In genomic region chr4:128784950-128785631, GRCm38 (mm10) we compare ENCODE assay signal across 21 mouse cellular contexts. TPM values are rescaled to one million over a fixed set of nuclear protein-coding genes. Genes with fewer than 3 reads are reported as not detected.
DNase-seq lines count a peak whose midpoint lies in the region; ATAC-seq and TF ChIP-seq lines count a peak whose summit lies in the region.
"Had no signal": no experiment of that assay in that cellular context is flagged by ENCODE, and none has a peak within 500 bp of the region (broad histone marks: within the 10 kb centered on the region; RNA-seq: fewer than 3 reads in every experiment).

No protein-coding gene starts in this region.

- no peak overlapping the region for H3ac ChIP-seq in C2C12 (ENCODE audit: control insufficient read depth, insufficient read length, low read depth)

- peak; percentile 28 to 38 for DNase-seq in left cerebral cortex, postnatal 36 days (ENCODE audit: low spot score in 2 of 2)
- no peak for DNase-seq in left cerebral cortex, postnatal 14 days (ENCODE audit: low spot score in 2 of 2)
- DNase-seq in induced T-regulatory cell, adult 2 months (ENCODE audit: low read depth), result peak; percentile 59
- no peak for DNase-seq in kidney, postnatal 36 days
- no peak for DNase-seq in kidney, postnatal 4 days
- DNase-seq: adrenal gland, adult 8-10 months; cerebellum, adult 11 months; cerebellum, postnatal 10 days; forebrain, postnatal 0 days; heart, postnatal 4 days; kidney, adult 9 months; kidney, postnatal 14 days; thymus, postnatal 4 days had no signal

- H3K36me3 ChIP-seq in C2C12 (ENCODE audit: control insufficient read depth, insufficient read depth), result no peaks in the 10 kb centered on the region

- peak; percentile 90 for ATAC-seq in CD4-positive, CD25-positive, alpha-beta regulatory T cell, adult 4 months
- ATAC-seq: forebrain, postnatal 0 days; intestine, embryonic 16.5 days had no signal

- no peaks in the 10 kb centered on the region for H3K27me3 ChIP-seq in C2C12 (ENCODE audit: control insufficient read depth, insufficient read depth, insufficient read length)
- H3K27me3 ChIP-seq: embryonic facial prominence, embryonic 12.5 days; hindbrain, embryonic 15.5 days; liver, embryonic 15.5 days had no signal

- intact Hi-C loops in left cerebral cortex, postnatal 36 days (cut with DNase I), result no loop called here
- intact Hi-C loops in left cerebral cortex, postnatal 14 days (cut with DNase I), result no loop called here

- H3K4me3 ChIP-seq in C2C12 (ENCODE audit: insufficient read depth, poor library complexity, severe bottlenecking), result no peak overlapping the region
- H3K4me3 ChIP-seq: embryonic facial prominence, embryonic 12.5 days; hindbrain, embryonic 15.5 days; liver, embryonic 15.5 days had no signal

- H3K79me3 ChIP-seq in C2C12 (ENCODE audit: low read depth), result no peaks in the 10 kb centered on the region

- H3K79me2 ChIP-seq in C2C12 (ENCODE audit: control insufficient read depth, insufficient read depth), result no peaks in the 10 kb centered on the region

- no peak for TF ChIP-seq CTCF in C2C12 (IDR thresholded peaks at IDR 0.05; ENCODE audit: control insufficient read depth, insufficient read depth, insufficient read length)

TF ChIP-seq in C2C12, 6 proteins besides CTCF, POLR2A, EP300 and RAD21:
- TF ChIP-seq MYOD1 (IDR thresholded peaks at IDR 0.05; ENCODE audit: control insufficient read depth, insufficient read length, low read depth), result no peak
- TF ChIP-seq USF1 (IDR thresholded peaks at IDR 0.05; ENCODE audit: low read depth), result peak; percentile 16
- TF ChIP-seq CEBPB (IDR thresholded peaks at IDR 0.05; ENCODE audit: low read depth), result no peak

RNA-seq across cellular contexts. Expression of gene Zfp362, which starts 20.8 kb away (rescaled TPM):
- total RNA-seq in left cerebral cortex, postnatal 36 days (2021), result 10 to 100 TPM; 30.0 to 31.6 TPM
- 10 to 100 TPM; 37.9 to 39.1 TPM for total RNA-seq in left cerebral cortex, postnatal 14 days (2021)
- polyA plus RNA-seq in C2C12 (2012; fragmentation: generic; extraction: Trizol), result 9.9 TPM
- polyA plus RNA-seq in CD4-positive, CD25-positive, alpha-beta regulatory T cell, adult 4 months (2017; shearing (Covaris generic)), result 1 to 10 TPM; 8.3 to 8.4 TPM

RNA-seq across cellular contexts. Expression of gene A3galt2, which starts 29.9 kb away (rescaled TPM):
- under 1 TPM; 0.10 to 0.41 TPM for total RNA-seq in left cerebral cortex, postnatal 36 days (2021)
- total RNA-seq in left cerebral cortex, postnatal 14 days (2021), result under 1 TPM; 0.42 to 0.75 TPM
- 0.15 TPM for polyA plus RNA-seq in C2C12 (2012; fragmentation: generic; extraction: Trizol)
- under 1 TPM; 0.18 to 0.22 TPM for polyA plus RNA-seq in CD4-positive, CD25-positive, alpha-beta regulatory T cell, adult 4 months (2017; shearing (Covaris generic))
- total RNA-seq: gastrocnemius, adult 18-20 months had no signal
- polyA plus RNA-seq: G1E; liver, embryonic 15.5 days had no signal

Comparison
In these comparisons a context has a peak if more than half of its experiments do, and no peak if none do; other contexts are left out.
1. DNase-seq: peak in left cerebral cortex, postnatal 36 days (2 of 2) and induced T-regulatory cell, adult 2 months (single experiment); none in left cerebral cortex, postnatal 14 days (0 of 2), kidney, postnatal 36 days (0 of 2) and kidney, postnatal 4 days (0 of 2).